Mouse (Mus musculus): ENCODE results near the gene Snn. TPM values are rescaled to one million over a fixed set of nuclear protein-coding genes. Genes with fewer than 3 reads are reported as not detected.

Snn gene
- polyA plus RNA-seq, 1 experiment from 2014 or later, result 49.9 TPM

DNA sequence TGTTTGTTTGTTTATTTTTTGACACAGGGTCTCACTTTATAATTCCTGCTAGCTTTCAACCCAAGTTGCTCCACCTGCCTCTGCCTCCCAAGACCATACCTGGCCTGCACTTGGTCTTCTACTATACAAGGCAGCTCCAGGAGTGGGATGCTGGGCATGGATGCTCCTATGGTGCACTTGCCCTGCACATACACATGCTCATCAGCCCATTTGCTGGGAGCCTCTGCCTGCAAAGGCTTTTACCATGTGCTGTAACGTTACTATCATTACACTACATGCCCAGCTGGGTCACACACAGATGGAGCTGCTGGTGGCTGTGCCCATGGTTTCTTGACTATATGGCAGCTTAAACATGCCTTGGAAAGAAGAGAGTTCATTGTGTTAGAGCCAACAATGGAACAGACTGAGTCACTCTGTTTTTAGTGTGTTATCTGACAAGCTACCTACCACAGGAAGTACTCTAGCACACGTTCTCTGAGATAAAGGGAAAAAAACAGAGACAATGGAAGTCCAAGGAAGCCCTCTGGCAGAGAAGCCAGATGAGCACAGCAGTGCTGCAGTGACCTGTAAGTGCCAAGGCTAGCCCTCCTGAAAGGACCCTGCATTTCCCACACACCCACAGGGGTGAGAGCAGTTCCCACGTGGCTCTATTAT is 17.6 kb downstream of the Snn start:
- ATAC-seq (ENCODE audit: insufficient number of reproducible peaks, insufficient read depth, low FRiP score, low read depth), result no peak
- H3K9ac ChIP-seq (replicated peaks; ENCODE audit: low read depth, low read length), result no peak overlapping the region
- H3K4me1 ChIP-seq (ENCODE audit: control insufficient read depth, insufficient read depth, low read length), result no peaks in the 10 kb centered on the region
- no peaks in the 10 kb centered on the region for H3K27me3 ChIP-seq (ENCODE audit: control insufficient read depth, insufficient read depth, low read length)
- no peak overlapping the region for H3K4me3 ChIP-seq (ENCODE audit: low read depth, low read length)
- no peak overlapping the region for H3K27ac ChIP-seq (ENCODE audit: low read length)
- peaks cover 53% of the 10 kb centered on the region for H3K36me3 ChIP-seq (ENCODE audit: control insufficient read depth, insufficient read depth, low read length)
- no peak overlapping the region for H3K4me2 ChIP-seq (replicated peaks; ENCODE audit: low read depth, low read length)
- 73% methylated on average over 3 of the region's 3 CpGs for WGBS
- no peaks in the 10 kb centered on the region for H3K9me3 ChIP-seq (ENCODE audit: control insufficient read depth, low read depth, low read length)

DNA sequence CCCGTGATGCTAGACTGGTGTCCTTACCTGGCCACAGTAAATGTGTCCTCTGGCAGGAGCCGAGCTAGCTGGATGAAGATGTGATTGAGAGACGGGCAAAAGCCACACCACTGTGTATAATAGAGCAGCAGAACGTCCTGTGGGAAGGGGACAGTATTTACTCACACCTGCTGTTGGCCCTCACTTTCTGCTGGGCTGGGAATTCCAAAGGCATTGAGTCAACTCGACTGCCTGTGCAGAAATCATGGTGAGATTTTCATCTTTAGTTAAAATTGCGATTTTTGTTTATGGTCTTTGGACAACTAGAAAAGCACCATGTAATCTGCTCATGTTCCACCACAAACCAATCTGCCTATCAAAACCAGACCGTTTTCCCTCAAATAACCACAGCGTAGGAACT is 23.4 kb downstream of the Snn start:
- 86% methylated on average over 8 of the region's 8 CpGs for WGBS
- H3K36me3 ChIP-seq (ENCODE audit: control insufficient read depth, insufficient read depth, low read length), result peaks cover 54% of the 10 kb centered on the region
- no peak for ATAC-seq (ENCODE audit: insufficient number of reproducible peaks, insufficient read depth, low FRiP score, low read depth)

DNA sequence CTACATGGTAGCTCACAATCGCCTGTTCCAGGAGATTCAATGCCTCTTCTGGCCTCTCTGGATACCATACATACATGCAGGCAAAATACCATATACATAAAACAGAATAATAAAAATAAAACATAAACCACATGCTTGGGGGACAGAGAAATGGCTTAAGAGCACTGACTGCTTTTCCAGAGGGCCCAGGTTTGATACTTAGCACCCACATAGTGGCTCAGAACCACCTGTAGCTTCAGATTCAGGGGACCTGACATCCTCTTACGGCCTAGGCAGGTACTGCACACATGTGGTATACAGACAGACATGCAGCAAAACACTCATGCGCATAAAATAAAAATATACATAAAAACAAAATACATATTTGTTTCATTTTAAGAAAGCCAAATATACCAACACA is 25.6 kb downstream of the Snn start:
- H3K27me3 ChIP-seq (ENCODE audit: control insufficient read depth, insufficient read depth, low read length), result no peaks in the 10 kb centered on the region
- H3K36me3 ChIP-seq (ENCODE audit: control insufficient read depth, insufficient read depth, low read length), result peaks cover 63% of the 10 kb centered on the region
- H3K4me3 ChIP-seq (ENCODE audit: low read depth, low read length), result no peak overlapping the region
- H3K27ac ChIP-seq (ENCODE audit: low read length), result no peak overlapping the region
- H3K4me2 ChIP-seq (replicated peaks; ENCODE audit: low read depth, low read length), result no peak overlapping the region
- no peak overlapping the region for H3K9ac ChIP-seq (replicated peaks; ENCODE audit: low read depth, low read length)
- WGBS, result 96% methylated on average over 3 of the region's 3 CpGs
- no peak for ATAC-seq (ENCODE audit: insufficient number of reproducible peaks, insufficient read depth, low FRiP score, low read depth)
- H3K9me3 ChIP-seq (ENCODE audit: control insufficient read depth, low read depth, low read length), result no peaks in the 10 kb centered on the region
- H3K4me1 ChIP-seq (ENCODE audit: control insufficient read depth, insufficient read depth, low read length), result no peaks in the 10 kb centered on the region

More for the DNA sequence above, 23.4 kb downstream of the Snn start:
- no peaks in the 10 kb centered on the region for H3K4me1 ChIP-seq (ENCODE audit: control insufficient read depth, insufficient read depth, low read length)
- H3K4me2 ChIP-seq (replicated peaks; ENCODE audit: low read depth, low read length), result no peak overlapping the region
- H3K4me3 ChIP-seq (ENCODE audit: low read depth, low read length), result no peak overlapping the region
- H3K9me3 ChIP-seq (ENCODE audit: control insufficient read depth, low read depth, low read length), result no peaks in the 10 kb centered on the region
- no peak overlapping the region for H3K27ac ChIP-seq (ENCODE audit: low read length)
- no peaks in the 10 kb centered on the region for H3K27me3 ChIP-seq (ENCODE audit: control insufficient read depth, insufficient read depth, low read length)
- H3K9ac ChIP-seq (replicated peaks; ENCODE audit: low read depth, low read length), result no peak overlapping the region

DNA sequence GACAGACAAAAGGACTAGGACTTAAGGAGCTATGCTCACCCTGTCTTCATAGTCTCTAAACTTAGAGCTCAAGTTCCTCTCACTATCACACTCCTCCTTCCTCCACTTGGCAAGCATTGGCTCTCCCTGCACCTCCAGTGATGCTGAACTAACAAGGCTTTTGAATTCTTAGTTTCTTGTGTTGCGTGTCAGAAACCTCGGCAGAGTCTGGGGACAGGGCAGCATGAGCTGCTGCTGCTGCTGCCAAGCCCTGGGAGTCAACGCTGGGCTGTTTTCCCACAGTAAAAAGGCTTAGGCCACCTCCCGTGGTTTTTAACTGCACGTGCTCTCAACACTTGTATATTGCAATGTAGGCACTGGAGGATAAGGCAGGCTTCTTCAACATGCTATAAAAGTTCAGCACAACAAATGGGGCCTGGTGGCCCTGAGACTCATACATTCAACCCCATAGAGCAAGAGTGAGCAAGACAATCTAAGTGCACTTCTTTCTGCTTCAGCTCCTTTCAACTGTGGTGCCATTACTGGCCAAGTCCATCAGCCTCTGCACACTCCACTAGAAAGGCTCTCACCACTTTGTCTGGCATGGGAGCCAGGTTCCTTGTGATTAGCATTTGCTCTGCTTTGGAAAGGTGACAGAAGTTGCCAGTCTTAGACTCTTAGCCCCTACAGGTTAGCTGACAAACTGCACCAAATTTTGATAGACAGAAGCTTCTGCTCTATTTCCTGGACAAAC is 26.3 kb downstream of the Snn start:
- Histone ChIP-seq H3K36me3 (ENCODE audit: control insufficient read depth, insufficient read depth, low read length) (peaks cover 68% of the 10 kb centered on the region), H3K27ac (ENCODE audit: low read length) (no peak overlapping the region), H3K9me3 (ENCODE audit: control insufficient read depth, low read depth, low read length) (no peaks in the 10 kb centered on the region), H3K27me3 (ENCODE audit: control insufficient read depth, insufficient read depth, low read length) (no peaks in the 10 kb centered on the region), H3K4me3 (ENCODE audit: low read depth, low read length) (no peak overlapping the region), H3K4me2 (replicated peaks; ENCODE audit: low read depth, low read length) (no peak overlapping the region), H3K4me1 (ENCODE audit: control insufficient read depth, insufficient read depth, low read length) (no peaks in the 10 kb centered on the region), H3K9ac (replicated peaks; ENCODE audit: low read depth, low read length) (no peak overlapping the region)
- ATAC-seq (ENCODE audit: insufficient number of reproducible peaks, insufficient read depth, low FRiP score, low read depth), result no peak
- WGBS, result 91% methylated on average over 5 of the region's 5 CpGs

DNA sequence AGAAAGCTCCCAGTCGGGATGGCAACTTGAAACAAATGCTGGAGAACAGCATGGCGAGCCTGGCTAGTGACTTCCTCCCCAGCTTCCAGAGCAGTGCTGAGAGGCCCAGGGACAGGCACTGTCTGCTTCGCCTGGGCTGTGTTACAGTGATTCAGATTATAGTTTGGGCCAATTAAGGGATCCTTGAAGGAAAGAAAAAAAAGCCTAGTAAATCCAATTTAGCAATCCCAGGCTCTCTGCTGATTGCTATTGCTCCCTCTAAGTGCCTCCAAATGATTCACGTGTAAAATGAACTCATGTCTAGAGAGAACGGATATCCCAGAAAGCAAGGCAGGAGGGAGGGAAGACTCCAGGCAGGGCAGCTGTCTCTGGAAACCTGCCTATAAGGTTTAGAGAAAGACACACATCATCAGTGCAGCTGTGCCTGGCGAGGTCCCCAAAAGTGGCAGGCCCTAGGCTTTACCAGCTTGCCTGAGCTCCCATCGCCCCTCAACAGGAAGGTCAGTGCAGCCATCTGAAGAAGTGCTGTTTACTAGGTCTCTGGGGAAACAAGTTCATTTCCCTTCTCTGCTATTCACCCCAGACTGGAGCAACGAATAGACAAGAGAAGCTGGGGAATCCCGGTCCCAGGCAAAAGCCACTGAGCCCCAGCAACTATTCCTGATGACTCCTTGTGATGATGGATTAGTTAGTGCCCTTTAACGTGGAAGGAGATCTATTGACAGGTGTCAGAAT is 30.3 kb downstream of the Snn start:
- Histone ChIP-seq H3K9ac (replicated peaks; ENCODE audit: low read depth, low read length) (no peak overlapping the region), H3K27me3 (ENCODE audit: control insufficient read depth, insufficient read depth, low read length) (no peaks in the 10 kb centered on the region), H3K27ac (ENCODE audit: low read length) (no peak overlapping the region), H3K4me2 (replicated peaks; ENCODE audit: low read depth, low read length) (no peak overlapping the region), H3K36me3 (ENCODE audit: control insufficient read depth, insufficient read depth, low read length) (peaks cover 44% of the 10 kb centered on the region), H3K9me3 (ENCODE audit: control insufficient read depth, low read depth, low read length) (no peaks in the 10 kb centered on the region), H3K4me3 (ENCODE audit: low read depth, low read length) (no peak overlapping the region), H3K4me1 (ENCODE audit: control insufficient read depth, insufficient read depth, low read length) (no peaks in the 10 kb centered on the region)
- ATAC-seq (ENCODE audit: insufficient number of reproducible peaks, insufficient read depth, low FRiP score, low read depth), result no peak
- WGBS, result 82% methylated on average over 10 of the region's 10 CpGs

DNA sequence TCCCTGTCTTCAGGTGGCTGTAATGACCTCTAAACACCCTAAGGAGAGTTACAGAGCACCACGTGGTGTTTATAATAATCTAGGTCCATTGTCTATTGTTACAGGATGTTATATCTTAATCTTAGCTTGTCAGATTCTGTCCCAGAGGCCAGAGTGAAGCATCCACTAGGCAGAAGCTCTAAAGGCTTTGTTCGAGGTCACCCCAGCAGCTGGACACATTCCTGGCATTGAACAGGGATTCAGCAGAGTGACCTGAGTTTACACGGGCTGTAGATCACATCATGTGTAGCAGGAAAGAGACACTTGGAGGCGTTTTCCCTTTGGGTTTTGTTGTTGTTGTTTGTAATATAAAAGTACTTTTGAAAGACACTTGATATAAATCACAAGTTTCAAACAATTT is 31.3 kb downstream of the Snn start:
- Histone ChIP-seq H3K27ac (ENCODE audit: low read length) (no peak overlapping the region), H3K27me3 (ENCODE audit: control insufficient read depth, insufficient read depth, low read length) (no peaks in the 10 kb centered on the region), H3K36me3 (ENCODE audit: control insufficient read depth, insufficient read depth, low read length) (peaks cover 40% of the 10 kb centered on the region), H3K4me1 (ENCODE audit: control insufficient read depth, insufficient read depth, low read length) (no peaks in the 10 kb centered on the region), H3K9ac (replicated peaks; ENCODE audit: low read depth, low read length) (no peak overlapping the region), H3K9me3 (ENCODE audit: control insufficient read depth, low read depth, low read length) (no peaks in the 10 kb centered on the region), H3K4me3 (ENCODE audit: low read depth, low read length) (no peak overlapping the region), H3K4me2 (replicated peaks; ENCODE audit: low read depth, low read length) (no peak overlapping the region)
- 73% methylated on average over 4 of the region's 4 CpGs for WGBS
- ATAC-seq (ENCODE audit: insufficient number of reproducible peaks, insufficient read depth, low FRiP score, low read depth), result no peak

DNA sequence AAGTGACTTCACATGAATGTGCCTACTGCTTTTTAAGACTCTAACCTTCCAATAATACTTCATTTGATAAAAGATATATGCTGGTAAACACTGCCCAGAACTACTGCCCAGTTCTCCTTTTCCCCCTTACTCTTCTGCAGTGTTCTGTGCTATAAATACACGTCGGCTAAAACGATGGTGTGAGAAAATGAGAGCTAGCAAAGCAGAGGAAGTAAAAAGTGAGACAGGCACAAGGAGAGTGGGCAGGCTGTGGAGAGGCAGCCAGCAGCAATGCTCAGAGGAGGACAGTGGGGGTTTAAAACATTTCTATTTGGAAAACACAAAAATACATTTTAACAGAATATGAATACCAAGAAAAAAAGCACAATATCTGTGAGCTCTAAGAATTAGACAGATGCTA is 31.8 kb downstream of the Snn start:
- Histone ChIP-seq H3K27ac (ENCODE audit: low read length) (no peak overlapping the region), H3K36me3 (ENCODE audit: control insufficient read depth, insufficient read depth, low read length) (peaks cover 36% of the 10 kb centered on the region), H3K9me3 (ENCODE audit: control insufficient read depth, low read depth, low read length) (no peaks in the 10 kb centered on the region), H3K27me3 (ENCODE audit: control insufficient read depth, insufficient read depth, low read length) (no peaks in the 10 kb centered on the region), H3K9ac (replicated peaks; ENCODE audit: low read depth, low read length) (no peak overlapping the region), H3K4me3 (ENCODE audit: low read depth, low read length) (no peak overlapping the region), H3K4me2 (replicated peaks; ENCODE audit: low read depth, low read length) (no peak overlapping the region), H3K4me1 (ENCODE audit: control insufficient read depth, insufficient read depth, low read length) (no peaks in the 10 kb centered on the region)
- WGBS, result 76% methylated on average over 3 of the region's 3 CpGs
- ATAC-seq (ENCODE audit: insufficient number of reproducible peaks, insufficient read depth, low FRiP score, low read depth), result no peak

DNA sequence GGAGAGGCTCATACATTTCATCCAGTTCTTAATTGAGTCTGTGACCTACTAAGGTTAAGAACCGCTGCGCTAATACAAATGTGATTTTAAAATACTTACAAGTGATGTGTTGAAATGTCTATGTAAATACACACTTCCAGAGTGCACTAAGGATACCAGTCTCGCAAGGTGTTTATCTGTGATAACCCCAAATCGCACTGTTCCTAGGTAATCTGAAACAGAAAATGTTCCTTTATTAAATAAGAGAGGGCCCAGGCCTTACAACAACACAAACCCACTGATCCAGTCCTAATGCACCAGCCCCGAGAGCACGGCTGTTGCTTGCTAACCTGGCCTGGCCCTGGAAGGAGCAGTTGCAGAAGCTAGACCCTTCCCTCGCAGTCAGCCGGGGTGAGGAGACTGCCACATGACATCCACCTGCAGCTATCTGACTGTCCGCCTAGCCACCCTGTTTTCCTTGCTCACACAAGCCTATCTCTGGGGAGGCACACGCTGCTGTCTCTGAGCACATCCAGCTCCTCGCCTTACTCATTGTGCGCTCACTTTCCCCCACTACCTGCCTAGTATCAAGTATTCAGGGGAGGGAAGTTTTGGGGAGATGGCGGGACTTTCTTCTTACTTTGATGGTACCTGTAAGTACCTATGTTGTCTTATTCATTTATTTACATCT is 33.1 kb downstream of the Snn start:
- no peak for ATAC-seq (ENCODE audit: insufficient number of reproducible peaks, insufficient read depth, low FRiP score, low read depth)
- WGBS, result 86% methylated on average over 13 of the region's 13 CpGs
- Histone ChIP-seq H3K4me3 (ENCODE audit: low read depth, low read length) (no peak overlapping the region), H3K9me3 (ENCODE audit: control insufficient read depth, low read depth, low read length) (no peaks in the 10 kb centered on the region), H3K4me2 (replicated peaks; ENCODE audit: low read depth, low read length) (no peak overlapping the region), H3K9ac (replicated peaks; ENCODE audit: low read depth, low read length) (no peak overlapping the region), H3K27ac (ENCODE audit: low read length) (no peak overlapping the region), H3K4me1 (ENCODE audit: control insufficient read depth, insufficient read depth, low read length) (no peaks in the 10 kb centered on the region), H3K36me3 (ENCODE audit: control insufficient read depth, insufficient read depth, low read length) (peaks cover 27% of the 10 kb centered on the region), H3K27me3 (ENCODE audit: control insufficient read depth, insufficient read depth, low read length) (no peaks in the 10 kb centered on the region)

All from stomach, embryonic 14.5 days (tissue).